Mouse (Mus musculus): ENCODE measurements at regions not wholly inside any gene's neighbourhood (a gene's known extent, or its start where the extent isn't known, plus 50 kb on each side); places are given as distances from the start of the nearest gene placed in this dataset.
"Not testable (repeated sequence)": the region's sequence is repeated elsewhere in the genome, so short reads cannot be mapped to it uniquely, and the experiment has no call there.

- no peak for DNase-seq
Measured at GRCm38 (mm10) chr7:87096500-87096899, 100.6 kb downstream of the Vmn2r79 start.

- not testable (repeated sequence) for DNase-seq
Measured at GRCm38 (mm10) chr7:87099611-87100010, 103.7 kb downstream of the Vmn2r79 start.

GRCm38 (mm10) chr7:87100377-87100776, 104.5 kb downstream of the Vmn2r79 start:
- DNase-seq, result not testable (repeated sequence)

GRCm38 (mm10) chr7:87101281-87101680, 105.4 kb downstream of the Vmn2r79 start:
- DNase-seq, result not testable (repeated sequence)

- DNase-seq, result peak in 1 of 2 experiments; percentile 25
Measured at GRCm38 (mm10) chr7:87110312-87110984, 114.5 kb downstream of the Vmn2r79 start.

GRCm38 (mm10) chr7:87110985-87111372, 115.1 kb downstream of the Vmn2r79 start:
- no peak for DNase-seq

- DNase-seq, result peak in 1 of 2 experiments; percentile 4
Measured at GRCm38 (mm10) chr7:87113654-87114053, 117.7 kb downstream of the Vmn2r79 start.

- DNase-seq, result no peak
Measured at GRCm38 (mm10) chr7:87122516-87122915, 123.4 kb upstream of the Nox4 start.

- no peak for DNase-seq
Measured at GRCm38 (mm10) chr7:87145896-87146295, 100.0 kb upstream of the Nox4 start.

GRCm38 (mm10) chr7:87147703-87148102, 98.2 kb upstream of the Nox4 start:
- no peak for DNase-seq

- DNase-seq, result no peak
Measured at GRCm38 (mm10) chr7:87148681-87149080, 97.2 kb upstream of the Nox4 start.

GRCm38 (mm10) chr7:87150991-87151390, 94.9 kb upstream of the Nox4 start:
- DNase-seq, result no peak

- no peak for DNase-seq
Measured at GRCm38 (mm10) chr7:87186443-87187153, 59.3 kb upstream of the Nox4 start.

GRCm38 (mm10) chr7:87195647-87196046, 50.2 kb upstream of the Nox4 start:
- DNase-seq, result no peak
